Mouse (Mus musculus) left cerebral cortex, postnatal 10 days (tissue): ENCODE data around the gene Dctn1. TPM values are rescaled to one million over a fixed set of nuclear protein-coding genes. Genes with fewer than 3 reads are reported as not detected.
A peak's percentile ranks its signal among the peaks of the same experiment; 100 is the strongest.

Experiments used
- DNase-seq, 2 experiments: peaks; one replicate each; pipeline ENCODE4 v3.0.0; 2021 to 2022; ENCODE audit warnings: low spot score in 2 of 2, mixed read lengths in 1 of 2; ENCODE audit errors: extremely low spot score in 1 of 2
- intact Hi-C: fragments of 180-260 bp; cut with DNase I; formaldehyde crosslinking; loops from one replicate; pipeline ENCODE4 v1.15.1; 2025
- total RNA-seq, 2 experiments: library from RNA; stranded (reverse); gene quantifications; 2 replicates each; pipeline ENCODE4 v1.2.3; 2021

Dctn1 gene
- total RNA-seq, 2 experiments from 2014 or later = 351 to 353 TPM

DNA sequence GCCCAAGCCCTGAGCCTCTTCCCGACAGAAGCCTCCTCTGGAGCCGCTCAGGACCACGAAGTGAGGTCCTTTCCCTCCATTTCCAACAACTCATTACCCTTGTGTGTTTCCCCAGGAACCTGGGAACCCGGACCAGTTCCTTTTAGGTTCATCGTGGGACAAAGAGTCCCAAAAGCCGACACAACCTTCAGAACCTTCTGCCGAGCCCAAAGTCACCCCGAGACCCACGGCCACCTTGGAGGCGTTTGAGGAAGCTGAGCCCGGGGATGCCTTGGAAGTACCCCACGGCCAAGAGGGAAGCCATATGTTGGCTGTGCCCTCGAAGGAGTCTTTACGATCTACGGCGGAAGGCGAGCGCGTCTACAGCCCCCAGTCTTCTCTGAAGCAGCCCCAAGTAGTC, 4.3 kb upstream of the Dctn1 start:
- DNase-seq = no peak
- intact Hi-C loops = loop anchor here (5.0 kb wide), 1 partner anchor 39 kb away; the partner anchor contains the start of gene Wbp1

- intact Hi-C loops = loop anchor here (5.0 kb wide), 1 partner anchor 40 kb away; the partner anchor contains the start of gene Wbp1
- peak in 1 of 2 experiments; percentile 49 for DNase-seq
Observed at GRCm38 (mm10) chr6:83161921-83162641, 3.6 kb upstream of the Dctn1 start.

GRCm38 (mm10) chr6:83162701-83163100, 3.0 kb upstream of the Dctn1 start:
- DNase-seq = peak in 1 of 2 experiments; percentile 59
- intact Hi-C loops = loop anchor here (5.0 kb wide), 1 partner anchor 40 kb away; the partner anchor contains the start of gene Wbp1

GRCm38 (mm10) chr6:83165026-83165606, 604 bp upstream of the Dctn1 start:
- intact Hi-C loops = no loop called here
- no peak for DNase-seq

DNA sequence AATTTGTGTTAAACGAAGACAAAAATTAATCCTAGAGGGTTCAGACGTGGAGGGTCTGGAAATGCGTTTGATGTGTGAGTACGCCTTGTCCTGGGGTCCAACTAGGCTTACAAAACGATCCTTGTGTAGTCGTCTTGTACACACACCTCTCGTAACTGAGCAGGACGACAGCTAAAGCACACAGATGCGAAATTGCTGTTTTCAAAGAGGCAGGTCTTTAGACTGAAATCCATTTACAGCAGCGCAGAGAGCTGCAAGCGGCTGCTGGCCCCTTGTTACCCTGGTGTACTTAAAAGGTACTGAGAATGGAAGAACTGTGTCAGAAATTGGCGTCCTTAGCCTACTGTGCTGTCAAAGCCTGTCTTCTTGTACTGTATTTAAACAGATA, 517 bp downstream of the Dctn1 start:
- intact Hi-C loops = no loop called here
- no peak for DNase-seq

- DNase-seq = no peak
- intact Hi-C loops = no loop called here
Observed at GRCm38 (mm10) chr6:83169872-83170271, 4.2 kb downstream of the Dctn1 start.

GRCm38 (mm10) chr6:83171063-83171462, 5.3 kb downstream of the Dctn1 start:
- intact Hi-C loops = no loop called here
- DNase-seq = no peak

- intact Hi-C loops = no loop called here
- DNase-seq = no peak
Observed at GRCm38 (mm10) chr6:83172240-83172920, 6.7 kb downstream of the Dctn1 start.

- intact Hi-C loops = no loop called here
- DNase-seq = no peak
Observed at GRCm38 (mm10) chr6:83175996-83176395, 10.3 kb downstream of the Dctn1 start.

DNA sequence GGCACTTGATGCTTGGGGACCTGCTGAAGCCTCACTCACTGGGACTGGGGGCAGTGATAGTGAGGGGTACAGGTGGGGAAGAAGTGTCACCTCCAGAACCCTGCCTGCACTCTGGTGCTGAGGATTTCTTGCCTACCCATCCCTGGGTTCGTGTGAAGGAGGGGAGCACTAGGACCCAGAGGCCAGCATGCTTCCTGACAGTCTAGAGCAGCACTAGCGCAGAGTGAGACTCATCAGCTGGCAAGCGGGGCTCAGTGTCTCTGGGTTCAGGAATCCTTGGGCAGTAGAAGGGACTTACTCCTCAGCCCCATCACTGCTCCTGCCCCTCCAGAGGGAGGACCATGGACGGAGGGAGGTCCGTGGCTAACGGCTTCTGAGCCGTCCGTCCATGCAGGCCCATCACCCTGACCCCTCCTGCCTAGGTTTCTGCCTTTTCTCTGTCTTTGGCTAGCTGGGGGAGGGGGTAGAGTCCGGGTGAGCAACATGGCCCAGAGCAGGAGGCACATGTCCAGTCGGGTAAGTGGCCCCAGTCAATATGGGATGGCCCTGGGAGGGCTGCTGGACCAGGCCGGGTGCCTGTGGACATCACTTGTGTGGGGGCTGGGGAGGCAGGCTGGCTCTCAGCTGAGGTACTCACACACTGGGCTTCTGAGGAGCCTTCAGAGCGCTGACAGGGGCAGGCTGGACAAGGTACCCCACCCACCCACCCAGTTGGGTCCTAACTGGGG, 13.8 kb downstream of the Dctn1 start:
- DNase-seq = peak in 1 of 2 experiments; percentile 48
- intact Hi-C loops = no loop called here

DNA sequence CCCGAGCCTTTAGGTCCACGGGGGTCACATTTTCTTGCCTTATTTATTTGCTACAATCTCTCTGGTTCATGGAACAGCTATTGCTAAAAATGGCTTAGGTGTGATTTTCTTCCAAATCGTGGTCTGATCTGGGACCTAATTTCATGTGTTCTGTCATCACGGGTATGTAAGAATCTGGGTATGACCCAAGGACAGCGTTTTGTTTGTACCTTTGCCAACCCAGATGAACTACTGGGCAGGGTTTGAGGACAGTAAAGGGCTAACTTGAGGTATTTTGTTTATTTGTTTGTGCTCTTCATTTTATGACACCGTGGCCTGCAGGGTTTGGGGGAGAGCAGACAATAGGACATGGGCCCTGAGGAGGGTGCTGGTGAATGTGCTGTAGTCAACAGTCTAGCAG, 14.9 kb downstream of the Dctn1 start:
- no peak for DNase-seq
- intact Hi-C loops = no loop called here

- intact Hi-C loops = no loop called here
- no peak for DNase-seq
Observed at GRCm38 (mm10) chr6:83184858-83185435, 19.2 kb downstream of the Dctn1 start.

DNA sequence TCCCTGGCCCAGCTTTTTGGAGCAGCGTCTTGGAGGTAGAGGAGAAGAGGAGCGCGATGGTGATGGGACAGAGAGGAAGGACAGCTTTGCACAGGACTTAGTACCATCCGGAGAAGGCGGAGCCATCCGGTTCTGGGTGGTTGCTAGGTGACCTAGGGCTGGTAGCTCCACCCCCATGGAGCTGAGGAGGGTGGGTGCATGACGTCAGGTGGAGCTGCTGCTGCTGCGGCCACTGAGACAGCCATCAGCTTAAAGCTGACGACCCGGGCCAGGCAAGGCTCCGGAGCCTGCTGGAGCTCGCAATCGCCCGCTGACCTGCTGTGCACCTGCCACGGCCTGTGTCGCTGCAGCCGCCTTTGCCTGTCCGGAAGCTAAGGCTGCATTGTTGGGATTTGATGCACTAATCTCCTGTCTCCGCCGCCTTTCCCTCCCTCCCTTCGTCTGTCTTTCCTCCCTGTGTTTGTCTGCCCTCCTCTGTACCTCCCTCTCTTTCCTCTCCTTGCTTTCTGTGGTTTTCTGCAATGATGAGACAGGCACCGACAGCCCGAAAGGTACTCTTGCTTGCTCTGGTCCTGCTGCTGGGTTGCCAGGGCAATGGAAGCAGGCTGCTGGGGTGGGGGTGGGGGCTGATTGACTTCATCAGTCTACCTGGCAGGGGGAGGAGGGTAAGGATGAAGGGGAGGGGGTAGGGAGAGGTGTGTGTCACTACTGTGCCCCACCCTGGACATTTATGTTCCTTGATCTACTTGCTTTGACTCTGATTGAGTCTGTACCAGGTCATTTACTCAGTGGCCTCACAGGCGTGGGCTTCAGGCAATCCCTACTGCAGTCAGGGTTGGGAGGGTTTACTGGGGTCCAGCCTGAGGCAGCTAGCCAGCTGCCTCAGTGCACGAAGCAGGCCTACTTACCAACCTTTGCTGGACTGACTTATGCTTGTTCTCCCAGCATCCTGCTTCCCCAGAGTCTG, 20.5 kb downstream of the Dctn1 start:
- DNase-seq = peak; percentile 86 to 90
- intact Hi-C loops = no loop called here

GRCm38 (mm10) chr6:83186946-83187345, 21.2 kb downstream of the Dctn1 start:
- intact Hi-C loops = no loop called here
- no peak for DNase-seq

GRCm38 (mm10) chr6:83193571-83193970, 27.9 kb downstream of the Dctn1 start:
- intact Hi-C loops = no loop called here
- DNase-seq = no peak

DNA sequence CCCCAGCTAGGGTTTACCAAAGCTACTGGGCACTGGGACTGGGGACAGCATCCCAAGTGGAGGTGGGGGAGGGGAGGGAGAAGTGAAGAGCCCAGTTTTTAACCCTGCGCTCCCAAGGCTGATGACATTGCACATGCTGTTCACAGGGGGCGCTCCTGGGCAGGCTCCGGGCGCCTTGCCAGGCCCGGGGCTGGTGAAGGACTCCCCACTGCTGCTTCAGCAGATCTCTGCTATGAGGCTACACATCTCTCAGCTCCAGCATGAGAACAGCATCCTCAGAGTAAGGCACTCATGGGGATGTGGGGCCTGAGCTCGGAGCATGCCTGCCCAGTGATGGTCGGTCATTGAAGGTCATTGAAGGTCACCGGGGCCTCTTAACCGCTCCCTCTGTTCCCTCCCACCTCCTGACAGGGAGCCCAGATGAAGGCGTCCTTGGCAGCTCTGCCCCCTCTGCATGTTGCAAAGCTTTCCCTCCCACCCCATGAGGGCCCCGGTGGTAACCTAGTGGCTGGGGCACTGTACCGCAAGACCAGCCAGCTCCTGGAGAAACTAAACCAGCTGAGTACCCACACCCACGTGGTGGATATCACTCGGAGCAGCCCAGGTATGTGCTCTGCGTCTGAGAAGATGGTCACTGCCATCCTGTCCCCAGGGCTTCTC, 31.8 kb downstream of the Dctn1 start:
- peak; percentile 61 to 82 for DNase-seq
- intact Hi-C loops = no loop called here

DNA sequence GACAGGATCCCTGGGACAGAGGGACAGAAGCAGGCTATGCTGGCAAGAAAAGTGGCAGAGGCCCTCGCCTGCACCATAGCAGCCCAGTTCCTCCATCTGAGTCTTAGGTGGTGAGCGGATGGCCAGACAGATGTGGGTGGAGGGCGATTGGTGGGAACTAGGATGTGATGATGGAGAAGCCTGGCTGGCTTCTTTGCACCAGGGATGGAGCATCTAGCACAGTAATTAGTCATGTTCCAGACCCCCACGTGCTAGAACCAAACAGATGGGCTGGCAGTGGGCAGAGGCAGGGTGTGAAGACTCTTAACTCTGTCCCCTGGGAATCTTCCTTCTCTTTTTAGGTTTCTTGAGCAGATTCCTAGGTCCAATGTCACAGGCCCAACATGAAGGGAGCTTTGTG, 37.6 kb downstream of the Dctn1 start:
- no peak for DNase-seq
- intact Hi-C loops = no loop called here
